Mouse (Mus musculus): ENCODE data around the gene Zswim5.

GRCm38 (mm10) chr4:117018327-117018726, 141.2 kb downstream of the Zswim5 start:
- TF ChIP-seq CTCF (IDR thresholded peaks at IDR 0.05; ENCODE audit: insufficient read depth, low read length), result no peak
- TF ChIP-seq POLR2A (IDR thresholded peaks at IDR 0.05; ENCODE audit: borderline replicate concordance, extremely low read depth, low read depth, low read length), result no peak

All from lung, adult 2 months (tissue).